Mouse (Mus musculus) MEL (cell line): Measurements from ENCODE around the gene Gm49396. TPM values are rescaled to one million over a fixed set of nuclear protein-coding genes. Genes with fewer than 3 reads are reported as not detected.

Experiments
- DNase-seq: peaks from one replicate; pipeline ENCODE4 v3.0.0; 2011; ENCODE audit warnings: low read depth, low spot score
- H3K27ac ChIP-seq: 2 replicates; pipeline ENCODE4 v1.5.1; 2012; ENCODE audit warnings: low read depth, mild to moderate bottlenecking, control low read depth, low read length, moderate library complexity; ENCODE audit not compliant: control insufficient read depth
- H3K27me3 ChIP-seq, 2 experiments: fragments of 150-350 bp in 1 of 2; sonication (generic) in 1 of 2; 2 replicates each; pipeline ENCODE4 v1.6.1; 2012; ENCODE audit warnings: low read length in 2 of 2, mild to moderate bottlenecking in 2 of 2, improper control_type of control experiment in 1 of 2, moderate library complexity in 1 of 2; ENCODE audit not compliant: insufficient read depth in 2 of 2, control insufficient read depth in 1 of 2
- H3K36me3 ChIP-seq, 2 experiments: 2 replicates each; pipeline ENCODE4 v1.6.1; 2012 to 2014; ENCODE audit warnings: low read length in 2 of 2, improper control_type of control experiment in 1 of 2, inconsistent platforms in 1 of 2, mild to moderate bottlenecking in 1 of 2; ENCODE audit not compliant: insufficient read depth in 2 of 2, control insufficient read depth in 1 of 2
- H3K4me1 ChIP-seq, 2 experiments: fragments of 150-350 bp in 1 of 2; sonication (generic) in 1 of 2; 2 replicates each; pipeline ENCODE4 v1.6.1; 2012; ENCODE audit warnings: low read length in 2 of 2, improper control_type of control experiment in 1 of 2, mild to moderate bottlenecking in 1 of 2; ENCODE audit not compliant: insufficient read depth in 2 of 2, control insufficient read depth in 1 of 2
- H3K4me3 ChIP-seq, 2 experiments: fragments of 150-350 bp in 1 of 2; sonication (generic) in 1 of 2; 2 replicates each; pipeline ENCODE4 v1.5.1; 2012; ENCODE audit warnings: low read depth in 2 of 2, low read length in 2 of 2, mild to moderate bottlenecking in 2 of 2, moderate library complexity in 2 of 2, control low read depth in 1 of 2, improper control_type of control experiment in 1 of 2; ENCODE audit not compliant: control insufficient read depth in 1 of 2, insufficient read depth in 1 of 2
- H3K79me2 ChIP-seq: 2 replicates; pipeline ENCODE4 v1.6.1; 2012; ENCODE audit warnings: mild to moderate bottlenecking, low read length, moderate library complexity; ENCODE audit not compliant: control insufficient read depth, poor library complexity, insufficient read depth
- H3K9ac ChIP-seq: 2 replicates; pipeline ENCODE4 v1.6.1; 2012; ENCODE audit warnings: low read depth, mild to moderate bottlenecking, control low read depth, low read length, moderate library complexity; ENCODE audit not compliant: control insufficient read depth, poor library complexity, severe bottlenecking
- H3K9me3 ChIP-seq: fragments of 150-350 bp; sonication (generic); replicated peaks from 2 replicates; pipeline ENCODE4 v1.6.1; 2012; ENCODE audit warnings: mild to moderate bottlenecking, low read length, improper control_type of control experiment, moderate library complexity; ENCODE audit not compliant: insufficient read depth
- CHD1 ChIP-seq: IDR thresholded peaks from 2 replicates; pipeline ENCODE4 v1.6.1; 2012; ENCODE audit warnings: low read depth, mild to moderate bottlenecking, inconsistent platforms, low read length, improper control_type of control experiment
- CTCF ChIP-seq, 3 experiments: IDR thresholded peaks in 2 of 3; conservative IDR thresholded peaks in 1 of 3; 2 replicates each; pipeline ENCODE4 v1.5.1; 2011 to 2012; ENCODE audit warnings: low read length in 3 of 3, low read depth in 2 of 3, mild to moderate bottlenecking in 2 of 3, improper control_type of control experiment in 1 of 3, inconsistent platforms in 1 of 3, mixed read lengths in 1 of 3, moderate library complexity in 1 of 3; ENCODE audit not compliant: control insufficient read depth in 1 of 3, insufficient read depth in 1 of 3, poor library complexity in 1 of 3, severe bottlenecking in 1 of 3
- E2F4 ChIP-seq: IDR thresholded peaks from 2 replicates; pipeline ENCODE4 v1.6.1; 2011; ENCODE audit warnings: low read depth, low read length, improper control_type of control experiment, borderline replicate concordance
- GATA1 ChIP-seq: IDR thresholded peaks from 2 replicates; pipeline ENCODE4 v1.6.1; 2011; ENCODE audit warnings: low read depth, low read length, improper control_type of control experiment
- HCFC1 ChIP-seq: IDR thresholded peaks from 2 replicates; pipeline ENCODE4 v1.6.1; 2012; ENCODE audit warnings: low read depth, mild to moderate bottlenecking, inconsistent platforms, low read length, improper control_type of control experiment, moderate library complexity
- JUND ChIP-seq: IDR thresholded peaks from 2 replicates; pipeline ENCODE4 v1.6.1; 2011; ENCODE audit warnings: low read depth, mild to moderate bottlenecking, improper control_type of control experiment, low read length
- KAT2A ChIP-seq: conservative IDR thresholded peaks from 2 replicates; pipeline ENCODE4 v1.6.1; 2012; ENCODE audit warnings: low read depth, low read length, improper control_type of control experiment, inconsistent platforms
- MAZ ChIP-seq: IDR thresholded peaks from 2 replicates; pipeline ENCODE4 v1.6.1; 2012; ENCODE audit warnings: low read depth, mild to moderate bottlenecking, inconsistent platforms, low read length, improper control_type of control experiment
- MXI1 ChIP-seq: IDR thresholded peaks from 2 replicates; pipeline ENCODE4 v1.6.1; 2011; ENCODE audit warnings: mild to moderate bottlenecking, low read depth, low read length, improper control_type of control experiment
- NELFE ChIP-seq: IDR thresholded peaks from 2 replicates; pipeline ENCODE4 v1.6.1; 2011; ENCODE audit warnings: low read depth, low read length, improper control_type of control experiment
- POLR2A ChIP-seq, 2 experiments: IDR thresholded peaks; 2 replicates each; pipeline ENCODE4 v1.6.1; 2011 to 2012; ENCODE audit warnings: low read length in 2 of 2, mild to moderate bottlenecking in 2 of 2, control low read depth in 1 of 2, improper control_type of control experiment in 1 of 2, low read depth in 1 of 2, moderate library complexity in 1 of 2; ENCODE audit not compliant: control insufficient read depth in 1 of 2, insufficient read depth in 1 of 2, poor library complexity in 1 of 2
- POLR2AphosphoS2 ChIP-seq: IDR thresholded peaks from 2 replicates; pipeline ENCODE4 v1.6.1; 2011; ENCODE audit warnings: low read length, improper control_type of control experiment
- POLR2AphosphoS5 ChIP-seq: IDR thresholded peaks from 2 replicates; pipeline ENCODE4 v1.6.1; 2012; ENCODE audit warnings: low read depth, borderline replicate concordance, mild to moderate bottlenecking, inconsistent platforms, low read length, moderate library complexity, mixed read lengths
- RAD21 ChIP-seq: IDR thresholded peaks from 2 replicates; pipeline ENCODE4 v1.6.1; 2011; ENCODE audit warnings: mild to moderate bottlenecking, low read depth, low read length, improper control_type of control experiment
- SMC3 ChIP-seq: IDR thresholded peaks from 2 replicates; pipeline ENCODE4 v1.6.1; 2011; ENCODE audit warnings: low read depth, low read length, improper control_type of control experiment
- TBP ChIP-seq: IDR thresholded peaks from 2 replicates; pipeline ENCODE4 v1.8.0; 2011; ENCODE audit warnings: low read depth, low read length, improper control_type of control experiment
- USF1 ChIP-seq: IDR thresholded peaks from 2 replicates; pipeline ENCODE4 v1.6.1; 2014; ENCODE audit warnings: low read depth, mild to moderate bottlenecking, inconsistent platforms, low read length, improper control_type of control experiment, moderate library complexity
- USF2 ChIP-seq, 2 experiments: IDR thresholded peaks; 2 replicates each; pipeline ENCODE4 v1.6.1; 2011 to 2012; ENCODE audit warnings: improper control_type of control experiment in 2 of 2, low read length in 2 of 2, borderline replicate concordance in 1 of 2, inconsistent platforms in 1 of 2, low read depth in 1 of 2, mild to moderate bottlenecking in 1 of 2; ENCODE audit not compliant: insufficient read depth in 1 of 2
- ZC3H11A ChIP-seq: IDR thresholded peaks from 2 replicates; pipeline ENCODE4 v1.6.1; 2012; ENCODE audit warnings: low read depth, mild to moderate bottlenecking, inconsistent platforms, low read length, improper control_type of control experiment
- ZKSCAN1 ChIP-seq: IDR thresholded peaks from 2 replicates; pipeline ENCODE4 v1.6.1; 2012; ENCODE audit warnings: low read depth, mild to moderate bottlenecking, inconsistent platforms, low read length, improper control_type of control experiment, moderate library complexity
- ZMIZ1 ChIP-seq: IDR thresholded peaks from 2 replicates; pipeline ENCODE4 v1.6.1; 2012; ENCODE audit warnings: low read depth, mild to moderate bottlenecking, inconsistent platforms, low read length, improper control_type of control experiment, moderate library complexity
- polyA plus RNA-seq, 2 experiments: library from polyadenylated mRNA; stranded (reverse) in 1 of 2; unstranded in 1 of 2; fragments of >175 nt in 1 of 2; fragments of >200 nt in 1 of 2; gene quantifications; 2 replicates each; pipeline versions ENCODE4 v1.2.1 to v1.2.4; 2012; ENCODE audit warnings: low replicate concordance in 2 of 2, low read depth in 1 of 2; ENCODE audit not compliant: insufficient read length in 2 of 2, insufficient read depth in 1 of 2, missing spikeins in 1 of 2
- total RNA-seq: library from RNA; depleted of rRNA; stranded (reverse); fragments of 300-350 nt; gene quantifications from 2 replicates; pipeline ENCODE4 v1.2.3, GENCODE M21; 2012

The Gm49396 gene
- total and polyA plus RNA-seq, 3 experiments, result 1.9 to 4.2 TPM; not detected in 1

GRCm38 (mm10) chr7:30613529-30614112, 50.5 kb downstream of the Gm49396 start (continued):
- no peak for TF ChIP-seq JUND
- TF ChIP-seq USF1, result no peak

DNA sequence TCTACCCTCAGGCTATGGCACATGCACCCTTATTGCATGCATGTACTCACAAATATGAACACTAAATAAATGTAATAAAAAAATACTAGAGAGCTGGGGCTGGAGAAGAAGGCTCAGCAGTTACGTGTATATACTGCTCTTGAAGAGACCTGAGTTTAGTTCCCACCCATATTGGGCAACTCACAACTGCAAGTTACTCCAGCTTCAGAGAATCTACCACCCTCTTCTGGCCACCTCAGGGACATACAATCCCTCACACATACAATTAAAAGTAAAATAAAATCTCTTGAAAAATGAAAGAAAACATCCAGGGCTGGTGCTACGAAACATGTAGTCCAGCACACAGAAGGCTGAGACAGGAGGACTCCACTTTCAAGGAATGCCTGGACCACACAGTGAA, 51.3 kb downstream of the Gm49396 start:
- TF ChIP-seq GATA1 (no peak), ZKSCAN1 (no peak), HCFC1 (0 out of 2 replicates have a peak, but pooled peaks have one; percentile 35), SMC3 (peak; percentile 51), TBP (no peak), JUND (no peak), NELFE (no peak), KAT2A (no peak), E2F4 (no peak), USF2 (IDR thresholded peaks at IDR 0.05; ENCODE audit: borderline replicate concordance in 1 of 2, insufficient read depth in 1 of 2, low read depth in 1 of 2, low read length in 2 of 2) (no peak), POLR2A (IDR thresholded peaks at IDR 0.05; ENCODE audit: control insufficient read depth in 1 of 2, insufficient read depth in 1 of 2, low read depth in 1 of 2, low read length in 2 of 2, poor library complexity in 1 of 2) (no peak), RAD21 (peak; percentile 44), MXI1 (no peak), CTCF (IDR thresholded peaks at IDR 0.05 in 2 of 3, conservative IDR thresholded peaks at IDR 0.05 in 1 of 3; ENCODE audit: control insufficient read depth in 1 of 3, insufficient read depth in 1 of 3, low read depth in 2 of 3, low read length in 3 of 3, poor library complexity in 1 of 3, severe bottlenecking in 1 of 3) (peak; percentile 6 to 60 (median 18); a peak in 4 of 6 replicates), ZC3H11A (peak; percentile 18; the same call in 1 of the 2 replicates), POLR2AphosphoS2 (no peak), POLR2AphosphoS5 (no peak), ZMIZ1 (no peak), CHD1 (no peak), MAZ (no peak)
- no peak overlapping the region for H3K27ac ChIP-seq
- H3K79me2 ChIP-seq, result no peaks in the 10 kb centered on the region
- no peak overlapping the region for H3K9ac ChIP-seq
- no peaks in the 10 kb centered on the region for H3K27me3 ChIP-seq
- H3K9me3 ChIP-seq, result no peaks in the 10 kb centered on the region
- H3K36me3 ChIP-seq, result peaks cover 4 to 9% of the 10 kb centered on the region in 2 experiments
- peak; percentile 79 for DNase-seq
- H3K4me3 ChIP-seq, result no peak overlapping the region
- peaks cover 0 to 3% of the 10 kb centered on the region in 2 experiments; a peak in 2 of 4 replicates for H3K4me1 ChIP-seq
